Mouse (Mus musculus) lung, postnatal 0 days (tissue): ENCODE results near the gene Rai1.

Experiments used
- CTCF ChIP-seq: IDR thresholded peaks from 2 replicates; pipeline ENCODE4 v1.5.1; 2016; ENCODE audit warnings: antibody characterized with exemption, mild to moderate bottlenecking
- EP300 ChIP-seq: IDR thresholded peaks from 2 replicates; pipeline ENCODE4 v1.6.1; 2016; ENCODE audit warnings: antibody characterized with exemption, mild to moderate bottlenecking, control low read depth

- TF ChIP-seq CTCF (no peak), EP300 (no peak)
Observed at GRCm38 (mm10) chr11:60240509-60240908, 135.7 kb downstream of the Rai1 start.
